Mouse (Mus musculus): ENCODE measurements around the gene Pcbp4.

GRCm38 (mm10) chr9:106461641-106462429 lies 8.7 kb downstream of the Pcbp4 start:
- TF ChIP-seq GATA1 (IDR thresholded peaks at IDR 0.05; ENCODE audit: borderline replicate concordance, low read length) = no peak
- TF ChIP-seq FLI1 (IDR thresholded peaks at IDR 0.05; ENCODE audit: low read length) = no peak

All from megakaryocyte, embryonic 14.5 days (primary cell).